Mouse (Mus musculus): ENCODE data around the gene Polr3h. TPM values are rescaled to one million over a fixed set of nuclear protein-coding genes. Genes with fewer than 3 reads are reported as not detected.

The Polr3h gene
- polyA plus RNA-seq, 1 experiment from 2014 or later: 82.6 TPM

- no peaks in the 10 kb centered on the region for H3K9me3 ChIP-seq (replicated peaks)
- H3K27ac ChIP-seq: no peak overlapping the region; the same call in 1 of the 2 replicates
- ATAC-seq (ENCODE audit: low read depth): no peak
- H3K36me3 ChIP-seq: peaks cover 62% of the 10 kb centered on the region
- no peak for DNase-seq
- peaks cover 30% of the 10 kb centered on the region for H3K4me1 ChIP-seq (replicated peaks)
- 86% methylated on average over 9 of the region's 9 CpGs for WGBS (ENCODE audit: insufficient replicate concordance)
- H3K4me2 ChIP-seq: no peak overlapping the region
- H3K27me3 ChIP-seq: no peaks in the 10 kb centered on the region
- no peak overlapping the region for H3K9ac ChIP-seq
- no peak overlapping the region for H3K4me3 ChIP-seq (replicated peaks)
Observed at GRCm38 (mm10) chr15:81849104-81849503, 76.9 kb downstream of the Polr3h start.

GRCm38 (mm10) chr15:81848301-81848700, 77.7 kb downstream of the Polr3h start:
- Histone ChIP-seq H3K4me1 (replicated peaks) (peaks cover 24% of the 10 kb centered on the region), H3K9ac (no peak overlapping the region), H3K27me3 (no peaks in the 10 kb centered on the region), H3K4me3 (replicated peaks) (no peak overlapping the region), H3K27ac (no peak overlapping the region), H3K9me3 (replicated peaks) (no peaks in the 10 kb centered on the region), H3K4me2 (no peak overlapping the region), H3K36me3 (peaks cover 56% of the 10 kb centered on the region)
- WGBS (ENCODE audit: insufficient replicate concordance): 38% methylated on average over 7 of the region's 7 CpGs
- ATAC-seq (ENCODE audit: low read depth): 0 out of 2 replicates have a peak, but pooled peaks have one; percentile 55
- peak; percentile 64 for DNase-seq

- Histone ChIP-seq H3K27ac (no peak overlapping the region), H3K36me3 (peaks cover 56% of the 10 kb centered on the region), H3K4me3 (replicated peaks) (no peak overlapping the region), H3K4me1 (replicated peaks) (peaks cover 21% of the 10 kb centered on the region), H3K9ac (no peak overlapping the region), H3K27me3 (no peaks in the 10 kb centered on the region), H3K9me3 (replicated peaks) (no peaks in the 10 kb centered on the region), H3K4me2 (no peak overlapping the region)
- no peak for DNase-seq
- ATAC-seq (ENCODE audit: low read depth): no peak
- 80% methylated on average over 5 of the region's 5 CpGs for WGBS (ENCODE audit: insufficient replicate concordance)
Observed at GRCm38 (mm10) chr15:81847861-81848260, 78.2 kb downstream of the Polr3h start.

- 78% methylated on average over 4 of the region's 4 CpGs for WGBS (ENCODE audit: insufficient replicate concordance)
Observed at GRCm38 (mm10) chr15:81847161-81847560, 78.9 kb downstream of the Polr3h start.

GRCm38 (mm10) chr15:81846755-81847154, 79.3 kb downstream of the Polr3h start:
- Histone ChIP-seq H3K36me3 (peaks cover 47% of the 10 kb centered on the region), H3K27me3 (no peaks in the 10 kb centered on the region), H3K4me3 (replicated peaks) (no peak overlapping the region), H3K4me1 (replicated peaks) (peaks cover 15% of the 10 kb centered on the region), H3K27ac (no peak overlapping the region), H3K9me3 (replicated peaks) (no peaks in the 10 kb centered on the region), H3K9ac (no peak overlapping the region), H3K4me2 (no peak overlapping the region)
- 86% methylated on average over 9 of the region's 9 CpGs for WGBS (ENCODE audit: insufficient replicate concordance)
- DNase-seq (no peak), ATAC-seq (ENCODE audit: low read depth) (no peak)

More at GRCm38 (mm10) chr15:81847161-81847560, 78.9 kb downstream of the Polr3h start:
- DNase-seq (no peak), ATAC-seq (ENCODE audit: low read depth) (no peak)
- peaks cover 51% of the 10 kb centered on the region for H3K36me3 ChIP-seq
- H3K4me1 ChIP-seq (replicated peaks): peaks cover 15% of the 10 kb centered on the region
- no peak overlapping the region for H3K9ac ChIP-seq
- H3K27me3 ChIP-seq: no peaks in the 10 kb centered on the region
- no peaks in the 10 kb centered on the region for H3K9me3 ChIP-seq (replicated peaks)
- H3K4me3 ChIP-seq (replicated peaks): no peak overlapping the region
- H3K4me2 ChIP-seq: no peak overlapping the region
- H3K27ac ChIP-seq: no peak overlapping the region

- Histone ChIP-seq H3K9me3 (replicated peaks) (no peaks in the 10 kb centered on the region), H3K4me3 (replicated peaks) (no peak overlapping the region), H3K4me1 (replicated peaks) (peaks cover 15% of the 10 kb centered on the region), H3K27ac (no peak overlapping the region; the same call in 1 of the 2 replicates), H3K9ac (no peak overlapping the region), H3K36me3 (peaks cover 37% of the 10 kb centered on the region), H3K4me2 (no peak overlapping the region), H3K27me3 (no peaks in the 10 kb centered on the region)
- 42% methylated on average over 4 of the region's 4 CpGs for WGBS (ENCODE audit: insufficient replicate concordance)
- DNase-seq (no peak), ATAC-seq (ENCODE audit: low read depth) (peak; percentile 32; the same call in 1 of the 2 replicates)
Observed at GRCm38 (mm10) chr15:81845724-81846123, 80.3 kb downstream of the Polr3h start.

GRCm38 (mm10) chr15:81845033-81845625, 80.9 kb downstream of the Polr3h start:
- no peaks in the 10 kb centered on the region for H3K27me3 ChIP-seq
- no peak overlapping the region for H3K4me2 ChIP-seq
- peaks cover 15% of the 10 kb centered on the region for H3K4me1 ChIP-seq (replicated peaks)
- H3K27ac ChIP-seq: no peak overlapping the region; the same call in 1 of the 2 replicates
- H3K4me3 ChIP-seq (replicated peaks): no peak overlapping the region
- no peak overlapping the region for H3K9ac ChIP-seq
- DNase-seq (no peak), ATAC-seq (ENCODE audit: low read depth) (no peak)
- H3K36me3 ChIP-seq: peaks cover 31% of the 10 kb centered on the region
- H3K9me3 ChIP-seq (replicated peaks): no peaks in the 10 kb centered on the region
- WGBS (ENCODE audit: insufficient replicate concordance): 75% methylated on average over 5 of the region's 5 CpGs

- 79% methylated on average over 7 of the region's 7 CpGs for WGBS (ENCODE audit: insufficient replicate concordance)
- Histone ChIP-seq H3K4me2 (no peak overlapping the region), H3K27me3 (0 out of 2 replicates have a peak, but pooled peaks cover under 1% of the 10 kb centered on the region), H3K27ac (no peak overlapping the region), H3K4me1 (replicated peaks) (peaks cover 11% of the 10 kb centered on the region; the same call in 1 of the 2 replicates), H3K9ac (no peak overlapping the region), H3K9me3 (replicated peaks) (no peaks in the 10 kb centered on the region), H3K36me3 (0 out of 2 replicates have a peak, but pooled peaks cover 6% of the 10 kb centered on the region), H3K4me3 (replicated peaks) (no peak overlapping the region)
- ATAC-seq (ENCODE audit: low read depth): no peak
- no peak for DNase-seq
Observed at GRCm38 (mm10) chr15:81842275-81842674, 83.8 kb downstream of the Polr3h start.

GRCm38 (mm10) chr15:81840306-81840705, 85.7 kb downstream of the Polr3h start:
- Histone ChIP-seq H3K27me3 (peaks cover 20% of the 10 kb centered on the region), H3K4me3 (replicated peaks) (no peak overlapping the region), H3K9ac (no peak overlapping the region), H3K4me1 (replicated peaks) (peaks cover 15% of the 10 kb centered on the region), H3K9me3 (replicated peaks) (no peaks in the 10 kb centered on the region), H3K27ac (no peak overlapping the region), H3K4me2 (no peak overlapping the region), H3K36me3 (no peaks in the 10 kb centered on the region)
- no peak for ATAC-seq (ENCODE audit: low read depth)
- no peak for DNase-seq
- 81% methylated on average over 7 of the region's 7 CpGs for WGBS (ENCODE audit: insufficient replicate concordance)

GRCm38 (mm10) chr15:81839634-81840033, 86.4 kb downstream of the Polr3h start:
- no peaks in the 10 kb centered on the region for H3K9me3 ChIP-seq (replicated peaks)
- ATAC-seq (ENCODE audit: low read depth) (peak; percentile 63; the same call in 1 of the 2 replicates), DNase-seq (no peak)
- no peaks in the 10 kb centered on the region for H3K36me3 ChIP-seq
- H3K27me3 ChIP-seq: peaks cover 25% of the 10 kb centered on the region
- H3K4me1 ChIP-seq (replicated peaks): peaks cover 19% of the 10 kb centered on the region
- no peak overlapping the region for H3K9ac ChIP-seq
- H3K27ac ChIP-seq: no peak overlapping the region
- H3K4me2 ChIP-seq: no peak overlapping the region
- H3K4me3 ChIP-seq (replicated peaks): no peak overlapping the region
- 75% methylated on average over 5 of the region's 5 CpGs for WGBS (ENCODE audit: insufficient replicate concordance)

- H3K27ac ChIP-seq: no peak overlapping the region
- H3K9me3 ChIP-seq (replicated peaks): no peaks in the 10 kb centered on the region
- no peak overlapping the region for H3K4me2 ChIP-seq
- peaks cover 19% of the 10 kb centered on the region for H3K4me1 ChIP-seq (replicated peaks)
- ATAC-seq (ENCODE audit: low read depth) (no peak), DNase-seq (no peak)
- WGBS (ENCODE audit: insufficient replicate concordance): 59% methylated on average over 14 of the region's 14 CpGs
- H3K27me3 ChIP-seq: peaks cover 32% of the 10 kb centered on the region
- H3K9ac ChIP-seq: no peak overlapping the region
- no peaks in the 10 kb centered on the region for H3K36me3 ChIP-seq
- no peak overlapping the region for H3K4me3 ChIP-seq (replicated peaks)
Observed at GRCm38 (mm10) chr15:81838554-81839235, 87.3 kb downstream of the Polr3h start.

All from liver, embryonic 13.5 days (tissue).